Mouse (Mus musculus) cerebral cortex, adult 2 months (tissue): ENCODE results near the gene Gnmt.

Source experiments
- WGBS: fragments of 180-500 bp; shearing (Covaris S2); methylation state at CpG from one replicate; pipeline ENCODE4 v1.1.7; 2018; 5-methylcytosine and 5-hydroxymethylcytosine counted together

Gene Gnmt

DNA sequence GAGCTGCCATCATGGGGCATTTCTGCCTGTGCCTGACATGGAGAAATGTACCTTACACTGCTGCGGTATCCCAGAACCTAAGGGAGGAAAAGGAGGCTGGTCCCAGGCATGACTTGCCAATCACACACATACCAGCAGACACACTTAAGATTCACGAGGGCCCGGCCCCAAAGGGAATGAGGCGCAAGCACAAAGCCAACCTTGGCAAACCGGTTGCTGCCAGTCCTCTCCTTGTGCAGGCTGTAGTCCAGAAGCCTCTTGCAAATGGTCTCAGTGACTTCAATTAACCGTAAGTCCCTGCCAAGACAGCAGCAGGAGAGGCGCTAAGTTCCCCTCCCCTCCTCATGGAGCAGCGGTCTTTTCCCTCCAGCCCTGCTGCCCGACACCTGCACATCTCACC lies 14.0 kb upstream of the Gnmt start:
- 65% methylated on average over 9 of the region's 9 CpGs for WGBS

- 96% methylated on average over 6 of the region's 6 CpGs for WGBS
These were observed 12.3 kb upstream of the Gnmt start for GRCm38 (mm10) chr17:46741305-46741704.

DNA sequence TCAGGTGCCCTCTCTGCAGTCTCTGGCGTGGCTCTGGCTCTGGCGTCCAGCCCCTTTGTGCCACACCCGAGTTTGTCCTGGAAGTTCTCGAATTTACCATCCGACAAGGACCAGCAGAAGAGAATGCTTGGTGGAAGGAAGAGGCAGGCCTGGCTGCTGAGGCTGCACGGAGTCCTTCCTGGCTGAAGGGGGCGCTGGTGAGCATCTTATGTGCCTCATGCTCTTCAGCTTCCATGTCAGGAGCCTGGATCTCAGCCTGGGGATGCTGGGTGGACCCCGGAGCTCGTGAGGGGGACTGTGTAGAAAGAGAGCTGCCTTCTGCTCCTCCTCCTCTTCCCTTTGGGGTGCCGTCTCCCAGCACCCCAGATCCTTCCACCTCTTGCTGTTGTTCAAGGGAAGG lies 7.2 kb upstream of the Gnmt start:
- WGBS = 63% methylated on average over 10 of the region's 10 CpGs

DNA sequence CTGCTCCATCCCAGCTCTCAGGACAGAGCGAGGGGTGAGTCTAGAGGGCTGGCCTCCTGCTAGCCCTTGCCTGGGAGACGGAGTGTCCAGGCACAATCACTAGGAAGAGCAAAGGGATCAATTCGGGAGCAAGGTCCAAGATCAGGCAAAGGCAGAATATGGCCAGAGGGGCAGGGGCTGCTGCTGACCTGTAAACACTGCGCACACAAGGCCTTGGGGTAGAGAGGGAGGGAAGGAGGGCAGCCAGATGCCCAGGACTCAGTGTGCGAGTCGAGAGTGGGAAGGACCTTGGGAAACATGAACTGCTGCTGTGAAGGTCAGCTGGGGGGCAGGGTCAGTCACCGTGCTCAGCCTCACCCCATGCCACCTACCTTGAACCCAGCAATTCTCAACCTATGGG lies 6.3 kb upstream of the Gnmt start:
- 93% methylated on average over 7 of the region's 7 CpGs for WGBS

DNA sequence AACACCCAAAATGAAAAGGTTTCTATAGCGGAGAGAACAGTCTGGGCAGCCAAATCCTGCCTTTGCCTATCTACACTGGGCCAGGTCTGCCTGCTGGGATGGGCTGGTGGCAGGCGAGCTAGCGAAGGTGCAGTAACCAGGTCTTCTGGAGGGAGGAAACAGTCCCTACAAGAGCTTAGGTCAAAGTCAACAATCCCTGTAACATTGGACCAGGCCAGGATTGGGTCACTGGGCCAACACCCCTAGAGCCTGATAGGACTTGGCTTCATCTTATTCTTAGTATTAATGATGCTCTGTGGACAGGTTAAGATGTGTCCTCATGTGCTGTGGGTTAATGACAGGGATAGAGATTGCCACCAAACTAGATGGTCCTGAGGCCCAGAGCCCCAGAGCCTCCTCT lies 5.1 kb upstream of the Gnmt start:
- WGBS = 95% methylated on average over 3 of the region's 3 CpGs

GRCm38 (mm10) chr17:46728496-46728895 lies 472 bp downstream of the Gnmt start:
- WGBS = 65% methylated on average over 11 of the region's 11 CpGs

GRCm38 (mm10) chr17:46728021-46728420 lies 947 bp downstream of the Gnmt start:
- 45% methylated on average over 6 of the region's 6 CpGs for WGBS

DNA sequence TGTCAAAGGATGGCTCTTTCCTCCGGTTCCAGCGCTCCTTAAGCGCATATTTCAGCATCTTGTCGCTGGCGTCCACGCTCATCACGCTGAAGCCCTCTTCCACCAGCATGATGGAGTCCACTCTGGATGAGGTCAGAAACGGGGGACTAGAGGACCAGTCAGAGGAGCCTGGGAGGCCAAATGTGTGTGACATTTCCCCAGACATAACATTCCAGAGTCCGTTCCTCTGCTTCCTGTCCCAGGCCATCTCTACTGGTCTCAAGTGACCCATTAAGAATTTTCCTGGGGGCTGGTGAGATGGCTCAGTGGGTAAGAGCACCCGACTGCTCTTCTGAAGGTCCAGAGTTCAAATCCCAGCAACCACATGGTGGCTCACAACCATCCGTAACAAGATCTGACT lies 1.7 kb downstream of the Gnmt start:
- 97% methylated on average over 11 of the region's 11 CpGs for WGBS

GRCm38 (mm10) chr17:46725731-46726645 lies 3.0 kb downstream of the Gnmt start:
- 92% methylated on average over 26 of the region's 26 CpGs for WGBS

DNA sequence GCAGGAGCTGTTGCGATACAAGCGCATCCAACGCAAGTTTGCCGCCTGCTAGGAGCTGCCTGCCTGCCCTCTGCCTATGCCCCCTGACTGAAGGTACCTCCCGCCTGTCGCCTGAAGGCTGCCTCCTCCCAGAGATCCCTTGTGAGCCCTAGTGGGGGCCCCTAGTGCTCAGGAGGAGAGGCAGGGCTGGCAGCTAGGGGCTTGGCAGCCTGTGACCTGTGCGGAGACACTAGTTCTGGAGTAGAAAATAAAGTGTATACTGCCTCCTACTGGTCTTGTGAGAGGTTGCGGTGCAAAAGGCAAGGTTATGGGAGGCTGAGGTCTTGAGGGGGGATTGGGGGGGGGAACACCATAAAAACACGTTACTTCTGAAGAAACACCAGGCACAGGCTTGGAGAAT lies 3.7 kb downstream of the Gnmt start:
- WGBS = 67% methylated on average over 9 of the region's 9 CpGs

DNA sequence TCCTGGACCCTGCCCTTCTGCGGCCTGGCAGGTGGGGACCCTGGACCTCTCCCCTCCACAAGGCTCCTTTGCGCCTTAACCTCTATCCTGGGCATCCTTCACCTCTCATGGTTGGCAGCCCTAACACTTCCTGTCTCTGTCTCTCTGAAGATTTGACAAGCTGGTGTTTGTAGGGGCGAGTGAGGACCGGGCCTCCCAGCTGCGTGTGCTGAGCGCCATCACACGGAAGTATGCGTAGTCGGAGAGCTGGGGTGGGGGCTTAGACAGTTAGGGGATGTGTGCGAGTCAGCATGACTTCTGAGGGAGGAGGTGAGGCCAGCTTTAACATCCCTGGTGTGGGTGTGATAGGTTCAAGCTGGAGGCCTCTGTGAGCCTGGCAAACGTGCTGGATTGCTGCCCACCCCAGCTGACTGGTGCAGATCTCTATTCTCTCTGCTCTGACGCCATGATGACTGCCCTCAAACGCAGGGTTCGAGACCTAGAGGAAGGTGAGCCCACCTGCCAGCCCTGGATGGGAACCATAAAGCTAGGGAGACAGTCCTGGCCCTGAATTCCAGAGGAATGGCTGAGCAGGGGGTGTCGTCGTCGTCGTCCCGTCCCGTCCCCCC lies 4.4 kb downstream of the Gnmt start:
- whole genome bisulfite sequencing = 81% methylated on average over 20 of the region's 20 CpGs

GRCm38 (mm10) chr17:46721077-46721476 lies 7.9 kb downstream of the Gnmt start:
- WGBS = 87% methylated on average over 7 of the region's 7 CpGs

DNA sequence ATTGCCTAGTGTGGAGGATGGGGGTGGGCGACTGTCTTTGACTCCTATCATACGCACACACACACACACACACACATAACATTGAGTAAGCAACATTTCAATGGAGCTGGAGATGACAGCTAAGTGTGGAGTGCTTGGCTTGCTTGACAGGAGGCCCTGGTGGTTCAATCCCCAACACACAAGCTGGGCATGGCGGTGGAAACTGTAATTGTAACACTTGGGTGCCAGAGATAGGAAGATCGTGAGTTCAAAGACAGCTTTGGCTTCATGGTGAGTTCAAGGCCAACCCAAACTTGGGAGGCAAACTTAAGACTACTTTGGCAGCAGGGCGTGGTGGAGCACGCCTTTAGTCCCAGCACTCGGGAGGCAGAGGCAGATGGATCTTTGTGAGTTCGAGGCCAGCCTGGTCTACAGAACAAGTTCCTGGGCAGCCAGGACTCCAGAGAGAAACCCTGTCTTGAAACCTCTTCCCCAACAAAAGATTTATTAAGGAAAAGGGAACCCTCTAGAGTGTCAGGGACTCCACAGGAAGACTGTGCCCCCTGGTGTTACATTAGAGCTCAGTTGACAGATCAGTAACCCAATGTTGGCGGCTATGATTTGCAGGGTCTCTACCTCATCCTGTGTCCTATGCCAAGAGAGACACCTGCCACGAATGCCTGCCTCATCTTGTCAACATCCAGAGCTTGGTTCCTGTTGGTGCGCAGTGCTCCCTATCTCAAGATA lies 14.0 kb downstream of the Gnmt start:
- 96% methylated on average over 11 of the region's 11 CpGs for WGBS

DNA sequence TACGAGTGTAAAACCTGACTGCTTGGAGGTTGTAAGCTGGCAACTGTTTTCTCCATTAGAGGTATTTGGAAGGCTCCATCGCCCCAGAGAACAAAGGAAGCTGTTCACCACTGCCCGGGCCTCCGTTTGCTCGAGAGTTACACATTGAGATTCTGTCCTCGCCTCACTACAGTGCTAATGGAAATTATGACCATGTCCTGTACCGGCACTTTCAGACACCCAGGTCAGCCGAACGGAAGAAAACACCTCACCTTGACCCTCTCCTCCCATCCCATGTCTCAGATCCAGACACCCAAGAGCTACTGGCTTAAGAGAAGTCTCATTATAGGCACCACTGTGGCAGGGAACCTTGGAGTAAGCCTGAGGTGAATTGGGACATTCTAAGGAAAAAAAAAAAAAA lies 15.1 kb downstream of the Gnmt start:
- WGBS = 78% methylated on average over 9 of the region's 9 CpGs

GRCm38 (mm10) chr17:46712442-46712841 lies 16.5 kb downstream of the Gnmt start:
- WGBS = 50% methylated on average over 7 of the region's 7 CpGs

- under 1% methylated on average over 72 of the region's 76 CpGs for WGBS
These were observed 17.2 kb downstream of the Gnmt start for GRCm38 (mm10) chr17:46711612-46712271.

GRCm38 (mm10) chr17:46710959-46711597 lies 17.9 kb downstream of the Gnmt start, which contains the start of gene Pex6:
Gene Pex6, plus strand, starts transcription at chr17:46711463.
- 7% methylated on average over 36 of the region's 36 CpGs for WGBS

- WGBS = 89% methylated on average over 14 of the region's 14 CpGs
These were observed 22.4 kb downstream of the Gnmt start for GRCm38 (mm10) chr17:46706375-46707089.

DNA sequence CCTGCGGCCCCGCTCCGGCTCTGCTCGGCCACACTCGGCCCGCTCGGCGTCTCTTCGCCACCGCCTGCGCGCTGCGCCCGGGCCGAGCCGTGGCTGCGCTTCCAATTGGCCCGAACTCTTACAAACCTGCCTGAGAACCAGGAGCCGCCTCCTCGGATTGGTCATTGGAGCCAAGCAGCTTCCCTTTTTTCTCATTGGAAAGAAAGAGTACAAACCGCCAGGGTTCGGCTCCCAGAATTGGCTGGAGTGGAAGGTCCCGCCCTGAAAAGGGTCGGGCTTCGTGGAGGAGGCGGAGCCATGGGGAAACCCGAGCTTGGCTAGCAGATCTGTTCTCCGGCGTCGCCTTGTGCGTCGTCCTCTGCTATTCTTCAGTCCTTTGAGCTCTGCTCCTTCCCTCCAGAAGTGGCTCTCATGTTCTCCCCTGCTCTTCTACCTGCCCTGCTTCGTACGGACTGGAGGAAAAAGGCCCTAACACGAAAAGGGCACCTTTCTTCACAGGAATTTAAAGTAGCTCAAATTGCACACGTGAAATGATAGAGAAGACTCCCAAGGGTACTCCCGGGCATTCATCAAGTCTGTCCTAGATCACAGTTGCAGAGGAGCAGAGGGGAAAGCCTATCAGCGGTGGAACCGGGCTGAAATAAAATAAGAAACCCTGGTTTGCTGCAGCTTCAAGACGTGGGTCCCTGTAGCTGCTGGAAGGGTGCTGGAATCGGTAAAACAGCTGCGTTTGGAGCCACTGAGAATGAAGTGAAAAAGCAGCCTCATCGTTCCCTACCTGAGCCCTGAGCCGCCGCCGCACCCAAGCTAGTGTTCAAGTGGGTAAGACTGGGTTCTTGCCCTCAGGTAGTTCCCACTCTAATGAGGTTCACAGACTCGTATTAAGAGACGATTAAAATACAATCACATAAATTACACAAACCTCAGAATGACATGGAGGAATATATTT lies 23.8 kb downstream of the Gnmt start, which contains the start of gene Ppp2r5d:
Gene Ppp2r5d (minus strand): TSS at position 225 of the 949 bp plus-strand sequence.
- 1% methylated on average over 48 of the region's 48 CpGs for WGBS
